Mouse (Mus musculus) NIH3T3 (cell line): ENCODE results near the gene Aqp6.

ENCODE experiments used
- DNase-seq: peaks from one replicate; pipeline ENCODE4 v3.0.0-alpha.2; 2012; ENCODE audit warnings: low read depth

The Aqp6 gene

GRCm38 (mm10) chr15:99644776-99645175 is 43.6 kb downstream of the Aqp6 start:
- DNase-seq = peak; percentile 83

- DNase-seq = no peak
Measured at GRCm38 (mm10) chr15:99648326-99648725, 47.1 kb downstream of the Aqp6 start.

DNA sequence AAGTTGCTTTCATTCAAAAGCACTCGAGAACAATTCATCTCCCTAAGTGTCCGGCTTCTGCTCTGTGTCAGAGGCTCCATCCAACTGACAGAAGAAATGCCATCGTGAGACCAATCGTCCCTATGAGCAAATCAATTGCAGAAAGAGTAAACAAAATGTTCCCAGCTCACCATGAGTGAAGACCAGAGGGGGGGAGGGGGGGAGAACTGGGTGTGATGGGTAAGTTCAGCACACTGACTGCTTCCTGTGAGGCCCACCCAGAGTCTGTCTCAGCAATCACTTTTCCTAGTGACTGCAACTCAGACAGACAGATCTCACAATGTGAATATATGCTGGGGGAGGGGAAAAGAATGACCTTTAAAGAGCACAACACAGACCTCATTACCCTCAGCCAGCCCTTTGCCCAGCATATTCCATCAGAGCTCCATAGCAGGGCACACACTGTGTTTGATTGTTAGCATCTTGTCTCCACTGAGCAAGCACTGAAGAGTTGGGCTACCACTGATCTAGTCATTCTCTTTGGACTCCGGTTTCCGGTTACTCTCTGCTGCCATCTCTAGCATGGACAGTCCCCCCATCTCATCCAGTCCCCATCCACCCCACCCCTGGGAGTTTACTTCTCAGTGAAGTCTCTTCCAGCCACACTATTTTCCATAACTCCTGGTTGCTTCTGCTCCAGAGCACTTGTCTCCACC is 48.0 kb downstream of the Aqp6 start:
- no peak for DNase-seq

GRCm38 (mm10) chr15:99650304-99650703 is 49.1 kb downstream of the Aqp6 start:
- no peak for DNase-seq

GRCm38 (mm10) chr15:99651163-99651872 is 50.1 kb downstream of the Aqp6 start, which contains the start of gene Racgap1:
Racgap1 (minus strand) TSS chr15:99651656.
- peak; percentile 99 for DNase-seq

DNA sequence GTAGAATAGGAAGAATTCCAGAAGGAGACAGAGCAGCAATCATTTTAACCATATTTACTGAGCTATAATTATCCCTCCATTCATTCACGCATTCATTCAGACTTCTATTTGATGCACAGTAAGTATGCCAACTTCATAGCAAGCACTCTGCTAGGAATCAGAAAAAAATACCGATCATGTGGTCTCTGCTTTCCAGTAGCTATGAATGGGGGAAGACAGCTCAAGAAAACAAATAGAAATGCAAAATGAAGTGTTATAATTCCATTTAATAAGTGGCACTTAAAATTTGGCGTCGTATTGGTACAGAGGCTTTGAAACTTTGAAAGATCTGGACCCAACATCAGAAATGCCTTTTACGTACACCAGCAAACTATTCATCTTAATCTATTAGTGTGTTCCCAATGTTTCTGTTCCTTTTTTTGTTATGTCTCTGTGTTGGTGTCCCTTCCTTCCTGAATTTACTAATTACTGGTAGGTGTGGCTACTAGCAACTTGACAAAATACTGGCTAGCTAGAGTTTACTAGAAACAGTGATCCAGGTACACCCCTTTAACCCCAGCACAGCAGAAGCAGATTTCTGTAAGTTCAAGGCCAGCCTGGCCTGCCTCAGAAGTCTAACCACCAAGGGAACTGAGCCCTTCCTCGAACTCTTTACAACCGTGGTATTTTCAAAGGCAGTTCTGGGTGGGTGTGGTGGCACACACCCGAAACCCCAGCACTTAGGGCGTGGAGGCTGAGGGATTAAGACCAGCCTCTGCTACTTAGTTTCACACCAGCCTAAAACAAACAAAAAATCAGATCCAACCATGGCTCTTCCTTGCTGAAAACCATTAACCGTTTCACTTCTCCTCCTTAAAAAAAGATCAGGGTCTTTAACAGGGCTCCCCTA is 51.0 kb downstream of the Aqp6 start:
- no peak for DNase-seq

- no peak for DNase-seq
Measured at GRCm38 (mm10) chr15:99653291-99653690, 52.1 kb downstream of the Aqp6 start.

DNA sequence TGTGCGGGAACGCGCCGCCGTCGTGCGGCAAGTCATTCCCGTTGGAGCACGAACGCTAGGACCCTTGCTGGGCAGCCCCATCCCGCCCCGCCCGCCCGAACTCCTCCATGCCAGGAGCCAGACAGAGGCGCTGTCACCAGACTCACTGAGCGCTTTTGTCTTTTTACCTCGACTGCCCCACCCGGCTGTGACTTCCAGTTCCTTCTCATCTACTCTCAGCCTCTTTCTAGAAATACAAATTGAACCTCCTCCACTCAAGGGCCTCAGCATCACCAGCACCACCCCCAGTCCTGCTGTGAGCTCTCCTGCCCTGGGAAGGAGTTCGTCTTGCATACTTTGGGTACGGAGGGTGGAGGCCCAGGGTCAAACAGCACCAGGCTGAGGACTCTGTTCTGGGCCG is 52.7 kb downstream of the Aqp6 start:
- no peak for DNase-seq
